In the genomic region with DNA sequence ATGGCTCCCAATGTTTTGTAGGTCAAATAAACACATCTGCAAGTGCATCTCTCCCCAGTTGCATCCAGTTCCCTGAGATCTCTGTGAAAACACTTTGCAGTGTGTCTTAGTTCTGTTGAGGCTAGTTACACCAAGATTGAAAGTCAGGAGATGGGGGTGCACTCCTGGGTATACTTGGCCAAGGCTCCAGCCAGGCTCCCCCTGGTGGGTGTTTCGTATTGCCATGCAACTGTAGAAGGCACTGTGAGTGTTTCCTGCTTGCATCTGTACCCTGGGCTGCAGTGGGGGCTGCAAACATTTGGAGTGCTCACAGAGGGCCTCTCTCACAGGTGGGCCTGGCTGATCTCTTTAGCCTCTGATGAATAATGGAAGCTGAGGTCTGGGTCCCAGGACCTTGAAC, we compare ENCODE assay signal across 11 mouse cellular contexts.
A peak's percentile ranks its signal among the peaks of the same experiment; 100 is the strongest.
DNase-seq lines count a peak whose midpoint lies in the region; ATAC-seq lines count a peak whose summit lies in the region.
"Had no signal": no experiment of that assay in that cellular context is flagged by ENCODE, and none has a peak within 500 bp of the region (broad histone marks: within the 10 kb centered on the region; RNA-seq: fewer than 3 reads in every experiment).

No protein-coding gene starts in this region.

- no peaks in the 10 kb centered on the region for H3K9me3 ChIP-seq in liver, embryonic 11.5 days (ENCODE audit: control insufficient read depth, low read length)
- no peaks in the 10 kb centered on the region; the same call in 1 of the 2 replicates for H3K9me3 ChIP-seq in forebrain, embryonic 10.5 days
- H3K9me3 ChIP-seq: limb, embryonic 12.5 days had no signal

- DNase-seq in cerebellum, postnatal 14 days = peak; percentile 38 to 47
- no peak for DNase-seq in cerebellum, adult 11 months
- peak; percentile 9 for DNase-seq in liver
- no peak for DNase-seq in liver, embryonic 11.5 days (ENCODE audit: low spot score)
- peak; percentile 51 for DNase-seq in embryo, embryonic 10.5 days (ENCODE audit: low spot score)
- DNase-seq in lung, postnatal 14 days = peak; percentile 37
- DNase-seq in ovary, adult 18-20 months (ENCODE audit: low spot score) = no peak
- DNase-seq in forebrain, embryonic 10.5 days (ENCODE audit: extremely low spot score, low spot score) = no peak

- no peak overlapping the region for H3K4me2 ChIP-seq in liver, embryonic 11.5 days
- H3K4me2 ChIP-seq: limb, embryonic 12.5 days had no signal

- H3K27ac ChIP-seq in liver, embryonic 11.5 days (ENCODE audit: low read depth, low read length) = no peak overlapping the region
- no peak overlapping the region for H3K27ac ChIP-seq in forebrain, embryonic 10.5 days
- H3K27ac ChIP-seq: limb, embryonic 12.5 days had no signal

- H3K27me3 ChIP-seq in liver, embryonic 11.5 days (replicated peaks; ENCODE audit: control insufficient read depth, insufficient read depth, low read length) = no peaks in the 10 kb centered on the region
- no peaks in the 10 kb centered on the region for H3K27me3 ChIP-seq in forebrain, embryonic 10.5 days (ENCODE audit: poor library complexity, severe bottlenecking)
- H3K27me3 ChIP-seq: limb, embryonic 12.5 days had no signal

- WGBS in liver, embryonic 11.5 days = 41% methylated on average over 1 of the region's 1 CpGs
- 35% methylated on average over 1 of the region's 1 CpGs for WGBS in forebrain, embryonic 10.5 days

- H3K4me1 ChIP-seq in liver, embryonic 11.5 days (replicated peaks; ENCODE audit: control insufficient read depth, insufficient read depth, low read length) = no peaks in the 10 kb centered on the region
- H3K4me1 ChIP-seq in forebrain, embryonic 10.5 days = no peaks in the 10 kb centered on the region
- H3K4me1 ChIP-seq: limb, embryonic 12.5 days had no signal

- ATAC-seq in liver, embryonic 11.5 days (replicated peaks; ENCODE audit: low FRiP score) = no peak

- no peak overlapping the region for H3K9ac ChIP-seq in liver, embryonic 11.5 days (ENCODE audit: low read depth, low read length)
- H3K9ac ChIP-seq: limb, embryonic 12.5 days had no signal

- no peak overlapping the region for H3K4me3 ChIP-seq in liver, embryonic 11.5 days (ENCODE audit: low read depth, low read length)
- H3K4me3 ChIP-seq in forebrain, embryonic 10.5 days = no peak overlapping the region
- H3K4me3 ChIP-seq: erythroblast, embryonic 14.5 days; limb, embryonic 12.5 days had no signal

- H3K36me3 ChIP-seq in liver, embryonic 11.5 days (ENCODE audit: control insufficient read depth, insufficient read depth, low read length) = no peaks in the 10 kb centered on the region
- H3K36me3 ChIP-seq in forebrain, embryonic 10.5 days (replicated peaks) = no peaks in the 10 kb centered on the region
- H3K36me3 ChIP-seq: G1E; limb, embryonic 12.5 days had no signal

Comparison
In these comparisons a context has a peak if more than half of its experiments do, and no peak if none do; other contexts are left out.
1. DNase-seq: peak in cerebellum, postnatal 14 days (2 of 2), liver (single experiment), embryo, embryonic 10.5 days (single experiment) and lung, postnatal 14 days (single experiment); none in cerebellum, adult 11 months (single experiment), liver, embryonic 11.5 days (single experiment), ovary, adult 18-20 months (single experiment) and forebrain, embryonic 10.5 days (single experiment).